Mouse (Mus musculus) heart, postnatal 0 days (tissue): ENCODE measurements at regions not wholly inside any gene's neighbourhood (a gene's known extent, or its start where the extent isn't known, plus 50 kb on each side); places are given as distances from the start of the nearest gene placed in this dataset.

Experiments used
- CTCF ChIP-seq: IDR thresholded peaks from 2 replicates; pipeline ENCODE4 v1.5.1; 2016; ENCODE audit warnings: antibody characterized with exemption, control low read depth, low read depth
- EP300 ChIP-seq: IDR thresholded peaks from 2 replicates; pipeline ENCODE4 v1.6.1; 2016; ENCODE audit warnings: antibody characterized with exemption, low read depth

GRCm38 (mm10) chr11:17453530-17453929 is 196.2 kb downstream of the C1d start:
- TF ChIP-seq CTCF: no peak
- TF ChIP-seq EP300: no peak
